Mouse (Mus musculus) myocyte (in vitro differentiated cells): ENCODE measurements at regions not wholly inside any gene's neighbourhood (a gene's known extent, or its start where the extent isn't known, plus 50 kb on each side); places are given as distances from the start of the nearest gene placed in this dataset.

Experiments
- H3K27me3 ChIP-seq: one replicate; pipeline ENCODE4 v1.6.1; 2011; ENCODE audit not compliant: control insufficient read depth, insufficient read depth, insufficient read length
- H3K36me3 ChIP-seq: one replicate; pipeline ENCODE4 v1.6.1; 2011; ENCODE audit not compliant: control insufficient read depth, insufficient read depth
- H3K4me2 ChIP-seq: one replicate; pipeline ENCODE4 v1.6.1; 2011; ENCODE audit warnings: low read depth, control low read depth
- H3K4me3 ChIP-seq: one replicate; pipeline ENCODE4 v1.5.1; 2011; ENCODE audit warnings: mild to moderate bottlenecking, control low read depth, moderate library complexity
- H3K79me2 ChIP-seq: one replicate; pipeline ENCODE4 v1.6.1; 2011; ENCODE audit not compliant: control insufficient read depth, insufficient read depth
- H3ac ChIP-seq: one replicate; pipeline ENCODE4 v1.6.1; 2011; ENCODE audit not compliant: control insufficient read depth, insufficient read length
- CEBPB ChIP-seq: IDR thresholded peaks from 2 replicates; pipeline ENCODE4 v1.6.1; 2011; ENCODE audit warnings: mild to moderate bottlenecking, moderate library complexity; ENCODE audit not compliant: poor library complexity, insufficient read depth, severe bottlenecking
- E2F4 ChIP-seq: IDR thresholded peaks from one replicate; pipeline ENCODE4 v1.6.1; 2011; ENCODE audit warnings: mild to moderate bottlenecking, control low read depth, moderate library complexity; ENCODE audit not compliant: insufficient read depth
- MAX ChIP-seq: IDR thresholded peaks from one replicate; pipeline ENCODE4 v1.6.1; 2011; ENCODE audit warnings: low read depth, mild to moderate bottlenecking, control low read depth
- MYOD1 ChIP-seq, 3 experiments: IDR thresholded peaks; one replicate each; pipeline ENCODE4 v1.6.1; 2011; ENCODE audit warnings: control low read depth in 2 of 3, low read depth in 2 of 3, mild to moderate bottlenecking in 2 of 3, moderate library complexity in 1 of 3; ENCODE audit not compliant: insufficient read length in 2 of 3, control insufficient read depth in 1 of 3
- MYOG ChIP-seq, 3 experiments: IDR thresholded peaks; one replicate each; pipeline ENCODE4 v1.6.1; 2011; ENCODE audit warnings: control low read depth in 2 of 3, low read depth in 2 of 3, mild to moderate bottlenecking in 2 of 3; ENCODE audit not compliant: insufficient read length in 2 of 3, control insufficient read depth in 1 of 3, insufficient read depth in 1 of 3
- POLR2A ChIP-seq: IDR thresholded peaks from one replicate; pipeline ENCODE4 v1.6.1; 2011; ENCODE audit warnings: low read depth, mild to moderate bottlenecking, control low read depth, moderate library complexity; ENCODE audit not compliant: insufficient read length
- POLR2AphosphoS2 ChIP-seq: IDR thresholded peaks from one replicate; pipeline ENCODE4 v1.6.1; 2011; ENCODE audit warnings: low read depth, control low read depth; ENCODE audit not compliant: insufficient read length
- REST ChIP-seq: IDR thresholded peaks from one replicate; pipeline ENCODE4 v1.6.1; 2011; ENCODE audit warnings: mild to moderate bottlenecking, control low read depth, moderate library complexity; ENCODE audit not compliant: insufficient read depth, insufficient read length
- SRF ChIP-seq: IDR thresholded peaks from one replicate; pipeline ENCODE4 v1.6.1; 2011; ENCODE audit warnings: low read depth; ENCODE audit not compliant: control insufficient read depth, insufficient read length
- TCF12 ChIP-seq: IDR thresholded peaks from one replicate; pipeline ENCODE4 v1.6.1; 2011; ENCODE audit warnings: mild to moderate bottlenecking, control low read depth; ENCODE audit not compliant: poor library complexity, insufficient read depth, severe bottlenecking
- TCF3 ChIP-seq: IDR thresholded peaks from one replicate; pipeline ENCODE4 v1.6.1; 2011; ENCODE audit warnings: low read depth, control low read depth; ENCODE audit not compliant: insufficient read length
- USF1 ChIP-seq: IDR thresholded peaks from one replicate; pipeline ENCODE4 v1.6.1; 2011; ENCODE audit warnings: low read depth, mild to moderate bottlenecking, control low read depth, moderate library complexity

- Histone ChIP-seq H3K27me3 (no peaks in the 10 kb centered on the region), H3K79me2 (no peaks in the 10 kb centered on the region), H3K36me3 (no peaks in the 10 kb centered on the region), H3K4me2 (no peak overlapping the region), H3K4me3 (no peak overlapping the region), H3ac (no peak overlapping the region)
- TF ChIP-seq E2F4: no peak
- no peak for TF ChIP-seq POLR2AphosphoS2
- no peak for TF ChIP-seq REST
- TF ChIP-seq USF1: no peak
- TF ChIP-seq MYOG (IDR thresholded peaks at IDR 0.05; ENCODE audit: control insufficient read depth in 1 of 3, insufficient read depth in 1 of 3, insufficient read length in 2 of 3, low read depth in 2 of 3): no peak
Observed at GRCm38 (mm10) chr12:107404821-107405220, 83.6 kb upstream of the 3110018I06Rik start.

- TF ChIP-seq POLR2AphosphoS2 (no peak), MAX (no peak), SRF (no peak), CEBPB (no peak), MYOD1 (IDR thresholded peaks at IDR 0.05; ENCODE audit: control insufficient read depth in 1 of 3, insufficient read length in 2 of 3, low read depth in 2 of 3) (no peak), E2F4 (no peak), REST (no peak), USF1 (no peak), TCF3 (no peak), TCF12 (no peak), POLR2A (no peak), MYOG (IDR thresholded peaks at IDR 0.05; ENCODE audit: control insufficient read depth in 1 of 3, insufficient read depth in 1 of 3, insufficient read length in 2 of 3, low read depth in 2 of 3) (no peak)
- no peaks in the 10 kb centered on the region for H3K36me3 ChIP-seq
- no peak overlapping the region for H3ac ChIP-seq
- no peaks in the 10 kb centered on the region for H3K79me2 ChIP-seq
- no peak overlapping the region for H3K4me2 ChIP-seq
- H3K4me3 ChIP-seq: no peak overlapping the region
- H3K27me3 ChIP-seq: no peaks in the 10 kb centered on the region
Observed at GRCm38 (mm10) chr12:107423923-107424322, 64.5 kb upstream of the 3110018I06Rik start.

GRCm38 (mm10) chr12:107438506-107438905 lies 49.9 kb upstream of the 3110018I06Rik start:
- no peaks in the 10 kb centered on the region for H3K27me3 ChIP-seq
- H3K36me3 ChIP-seq: no peaks in the 10 kb centered on the region
- no peak overlapping the region for H3K4me2 ChIP-seq
- H3K4me3 ChIP-seq: no peak overlapping the region
- no peak overlapping the region for H3ac ChIP-seq
- no peaks in the 10 kb centered on the region for H3K79me2 ChIP-seq
- no peak for TF ChIP-seq USF1
- TF ChIP-seq POLR2A: no peak
- no peak for TF ChIP-seq E2F4
- no peak for TF ChIP-seq TCF3
- no peak for TF ChIP-seq CEBPB
- no peak for TF ChIP-seq MYOG (IDR thresholded peaks at IDR 0.05; ENCODE audit: control insufficient read depth in 1 of 3, insufficient read depth in 1 of 3, insufficient read length in 2 of 3, low read depth in 2 of 3)
- no peak for TF ChIP-seq REST
- no peak for TF ChIP-seq POLR2AphosphoS2
- TF ChIP-seq MYOD1 (IDR thresholded peaks at IDR 0.05; ENCODE audit: control insufficient read depth in 1 of 3, insufficient read length in 2 of 3, low read depth in 2 of 3): no peak
- no peak for TF ChIP-seq TCF12
- TF ChIP-seq MAX: no peak
- no peak for TF ChIP-seq SRF
